Mouse (Mus musculus) small intestine, adult 2 months (tissue): ENCODE results near the gene Adh5. TPM values are rescaled to one million over a fixed set of nuclear protein-coding genes. Genes with fewer than 3 reads are reported as not detected.

ENCODE experiments used
- H3K27ac ChIP-seq: fragments of 200-500 bp; 2 replicates; pipeline ENCODE4 v1.5.1; 2012; ENCODE audit warnings: low read depth, low read length, control low read depth, inconsistent platforms; ENCODE audit not compliant: insufficient read depth
- H3K27me3 ChIP-seq: fragments of 200-500 bp; 2 replicates; pipeline ENCODE4 v1.6.1; 2012; ENCODE audit warnings: mild to moderate bottlenecking, moderate library complexity, low read length, inconsistent platforms; ENCODE audit not compliant: control insufficient read depth, insufficient read depth
- H3K36me3 ChIP-seq: fragments of 200-500 bp; 2 replicates; pipeline ENCODE4 v1.6.1; 2012; ENCODE audit warnings: mild to moderate bottlenecking, low read length, control low read depth, inconsistent platforms; ENCODE audit not compliant: control insufficient read depth, insufficient read depth
- H3K4me1 ChIP-seq: fragments of 200-500 bp; 2 replicates; pipeline ENCODE4 v1.6.1; 2012; ENCODE audit warnings: low read length, inconsistent platforms, mixed read lengths; ENCODE audit not compliant: control insufficient read depth, insufficient read depth, insufficient read length
- H3K4me3 ChIP-seq: fragments of 200-500 bp; 2 replicates; pipeline ENCODE4 v1.5.1; 2012; ENCODE audit warnings: low read depth, mild to moderate bottlenecking, control low read depth, inconsistent platforms, low read length, moderate library complexity
- CTCF ChIP-seq: fragments of 200-500 bp; IDR thresholded peaks from 2 replicates; pipeline ENCODE4 v1.5.1; 2012; ENCODE audit warnings: low read depth, mild to moderate bottlenecking, control low read depth, inconsistent platforms, low read length, moderate library complexity, mixed read lengths; ENCODE audit not compliant: insufficient replicate concordance, insufficient read length; ENCODE audit errors: extremely low read depth
- POLR2A ChIP-seq: fragments of 200-500 bp; IDR thresholded peaks from 2 replicates; pipeline ENCODE4 v1.6.1; 2012; ENCODE audit warnings: low read depth, mild to moderate bottlenecking, control low read depth, inconsistent platforms, low read length, moderate library complexity
- WGBS: fragments of 180-500 bp; shearing (Covaris S2); methylation state at CpG from one replicate; pipeline ENCODE4 v1.1.7; 2018; 5-methylcytosine and 5-hydroxymethylcytosine counted together
- polyA plus RNA-seq: library from polyadenylated mRNA; depleted of rRNA; stranded (reverse); fragments of >200 nt; gene quantifications from 2 replicates; pipeline ENCODE4 v1.2.3, GENCODE M21; 2012

Adh5 gene
- polyA plus RNA-seq, 1 experiment = 8.4 TPM

GRCm38 (mm10) chr3:138438716-138439115 is 4.2 kb upstream of the Adh5 start:
- TF ChIP-seq CTCF (no peak), POLR2A (no peak)
- H3K27ac ChIP-seq = no peak overlapping the region
- H3K27me3 ChIP-seq = no peaks in the 10 kb centered on the region
- no peaks in the 10 kb centered on the region; the same call in 1 of the 2 replicates for H3K4me1 ChIP-seq
- H3K4me3 ChIP-seq = no peak overlapping the region
- no peaks in the 10 kb centered on the region for H3K36me3 ChIP-seq
- 90% methylated on average over 3 of the region's 3 CpGs for WGBS

GRCm38 (mm10) chr3:138442203-138442602 is 690 bp upstream of the Adh5 start:
- Histone ChIP-seq H3K27me3 (no peaks in the 10 kb centered on the region), H3K4me1 (no peaks in the 10 kb centered on the region; the same call in 1 of the 2 replicates), H3K36me3 (peaks cover 8% of the 10 kb centered on the region), H3K4me3 (peak overlapping the region; percentile 91), H3K27ac (no peak overlapping the region)
- no peak for TF ChIP-seq POLR2A
- TF ChIP-seq CTCF = no peak
- 2% methylated on average over 9 of the region's 9 CpGs for WGBS

- TF ChIP-seq CTCF (no peak), POLR2A (no peak)
- 2% methylated on average over 9 of the region's 9 CpGs for WGBS
- peak overlapping the region; percentile 26; the same call in 1 of the 2 replicates for H3K27ac ChIP-seq
- peak overlapping the region; percentile 91 for H3K4me3 ChIP-seq
- H3K36me3 ChIP-seq = peaks cover 17% of the 10 kb centered on the region
- no peaks in the 10 kb centered on the region for H3K27me3 ChIP-seq
- no peaks in the 10 kb centered on the region; the same call in 1 of the 2 replicates for H3K4me1 ChIP-seq
These were observed 525 bp downstream of the Adh5 start for GRCm38 (mm10) chr3:138443465-138443771.

- H3K4me3 ChIP-seq = no peak overlapping the region
These were observed 5.4 kb downstream of the Adh5 start for GRCm38 (mm10) chr3:138448077-138448860.

GRCm38 (mm10) chr3:138452169-138452568 is 9.3 kb downstream of the Adh5 start:
- 90% methylated on average over 10 of the region's 10 CpGs for WGBS
- no peaks in the 10 kb centered on the region for H3K4me1 ChIP-seq
- peaks cover 61% of the 10 kb centered on the region for H3K36me3 ChIP-seq
- H3K27me3 ChIP-seq = no peaks in the 10 kb centered on the region
- H3K27ac ChIP-seq = no peak overlapping the region
- TF ChIP-seq CTCF = no peak
- no peak for TF ChIP-seq POLR2A
- H3K4me3 ChIP-seq = no peak overlapping the region

More at GRCm38 (mm10) chr3:138448077-138448860, 5.4 kb downstream of the Adh5 start:
- Histone ChIP-seq H3K27ac (no peak overlapping the region), H3K27me3 (no peaks in the 10 kb centered on the region), H3K36me3 (peaks cover 50% of the 10 kb centered on the region), H3K4me1 (no peaks in the 10 kb centered on the region)
- TF ChIP-seq POLR2A (no peak), CTCF (no peak)
- 71% methylated on average over 12 of the region's 12 CpGs for WGBS

GRCm38 (mm10) chr3:138454234-138454633 is 11.3 kb downstream of the Adh5 start:
- Histone ChIP-seq H3K27ac (no peak overlapping the region), H3K36me3 (peaks cover 64% of the 10 kb centered on the region)
- 89% methylated on average over 1 of the region's 1 CpGs for WGBS

GRCm38 (mm10) chr3:138454711-138455435 is 12.0 kb downstream of the Adh5 start:
- Histone ChIP-seq H3K27me3 (no peaks in the 10 kb centered on the region), H3K27ac (no peak overlapping the region), H3K36me3 (peaks cover 67% of the 10 kb centered on the region), H3K4me1 (no peaks in the 10 kb centered on the region), H3K4me3 (no peak overlapping the region)
- TF ChIP-seq CTCF (no peak), POLR2A (no peak)
- WGBS = 83% methylated on average over 13 of the region's 13 CpGs

More at GRCm38 (mm10) chr3:138454234-138454633, 11.3 kb downstream of the Adh5 start:
- no peaks in the 10 kb centered on the region for H3K4me1 ChIP-seq
- H3K4me3 ChIP-seq = no peak overlapping the region
- TF ChIP-seq POLR2A (no peak), CTCF (no peak)
- H3K27me3 ChIP-seq = no peaks in the 10 kb centered on the region
